Mouse (Mus musculus): ENCODE results near the gene Chn1. TPM values are rescaled to one million over a fixed set of nuclear protein-coding genes. Genes with fewer than 3 reads are reported as not detected.

Chn1 gene
- polyA plus RNA-seq, 1 experiment = 23.7 TPM

DNA sequence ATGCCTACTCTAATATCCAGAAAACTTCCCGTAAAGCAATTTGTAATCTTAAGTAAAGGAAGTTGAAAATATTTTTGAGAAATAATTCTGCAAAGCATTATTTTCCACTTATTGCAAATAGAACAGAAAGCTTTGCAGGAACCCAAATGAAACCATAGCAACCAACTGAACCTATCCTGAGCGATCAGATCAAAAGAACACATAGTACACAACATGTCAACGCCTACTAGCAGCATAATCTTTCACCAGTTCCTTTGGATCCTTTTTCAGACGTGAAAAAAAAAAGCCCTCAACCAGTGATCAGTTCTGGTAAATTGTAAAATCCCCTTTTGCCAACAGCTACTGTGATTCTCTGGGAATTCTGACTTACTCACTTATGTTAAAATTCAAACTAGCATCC is 82.1 kb downstream of the Chn1 start:
- H3K4me1 ChIP-seq (ENCODE audit: control insufficient read depth, insufficient read depth, low read length) = no peaks in the 10 kb centered on the region
- no peaks in the 10 kb centered on the region for H3K27me3 ChIP-seq (replicated peaks; ENCODE audit: control insufficient read depth, insufficient read depth, low read length)
- DNase-seq = no peak
- TF ChIP-seq POLR2A (IDR thresholded peaks at IDR 0.05; ENCODE audit: low read depth, low read length) = no peak
- 80% methylated on average over 4 of the region's 4 CpGs for WGBS
- H3K36me3 ChIP-seq (ENCODE audit: control insufficient read depth, insufficient read depth, low read length) = no peaks in the 10 kb centered on the region
- no peak overlapping the region for H3K27ac ChIP-seq (ENCODE audit: insufficient read depth, low read depth, low read length)
- no peak overlapping the region for H3K4me3 ChIP-seq (ENCODE audit: insufficient read depth, low read depth, low read length)

DNA sequence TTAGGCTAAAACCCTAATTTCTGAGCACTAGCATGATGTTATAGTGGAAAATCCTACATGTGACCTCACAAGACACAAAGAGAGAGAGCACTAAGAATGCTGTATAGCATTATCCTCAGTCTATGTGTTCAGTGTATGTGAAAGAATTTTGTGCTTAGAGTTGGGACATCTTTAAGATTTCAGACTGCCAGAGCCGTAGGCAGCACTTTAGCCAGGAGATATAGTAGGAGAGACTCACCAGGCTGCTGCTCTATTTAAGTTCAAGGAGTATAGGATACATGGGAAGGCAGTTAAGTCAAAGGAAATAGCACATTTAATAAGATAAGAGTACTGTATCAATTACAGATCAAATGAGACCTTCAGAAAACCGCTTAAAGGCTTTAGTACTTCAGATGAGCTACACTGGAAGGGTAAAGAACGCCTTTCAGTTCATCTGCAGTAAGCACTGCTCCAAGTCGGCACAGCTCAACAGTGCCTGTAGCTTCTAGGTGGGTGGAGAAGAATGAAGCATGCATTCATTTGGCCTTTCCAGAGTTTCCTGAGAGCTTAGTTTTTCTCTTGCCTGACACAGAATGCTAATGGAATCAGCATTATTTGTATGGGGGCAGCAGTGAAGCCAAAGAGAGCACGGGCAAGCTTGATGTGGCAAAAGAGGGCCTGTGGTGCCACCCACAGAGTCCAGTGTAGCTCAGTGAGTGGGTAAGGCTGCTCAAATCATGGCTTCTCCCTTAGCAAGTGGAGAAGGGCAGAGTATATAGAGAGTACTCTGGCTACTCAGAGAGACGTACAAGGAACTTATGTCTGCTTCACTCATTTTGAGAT is 84.2 kb downstream of the Chn1 start:
- TF ChIP-seq POLR2A (IDR thresholded peaks at IDR 0.05; ENCODE audit: low read depth, low read length) (no peak), CTCF (conservative IDR thresholded peaks at IDR 0.05; ENCODE audit: insufficient read depth, insufficient read length, low read depth, low read length) (no peak)

DNA sequence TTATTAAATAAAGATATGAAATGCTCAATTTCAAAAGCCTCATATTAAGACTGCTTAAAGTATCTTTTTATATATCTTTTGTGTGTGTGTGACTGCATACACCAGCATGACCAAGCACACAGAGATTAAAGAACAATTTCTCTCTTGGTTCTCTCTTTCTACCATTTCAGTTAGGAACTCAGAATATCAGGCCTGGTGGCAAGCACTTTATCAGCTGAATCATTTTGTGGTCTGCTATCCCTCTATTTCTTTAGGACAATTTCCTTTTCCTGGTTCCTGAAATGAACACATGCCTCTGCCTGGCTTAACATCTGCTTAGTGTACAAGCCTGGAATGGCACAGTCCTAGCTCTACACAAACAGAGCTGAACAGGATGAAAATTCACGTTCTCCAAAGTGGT is 92.6 kb downstream of the Chn1 start:
- TF ChIP-seq POLR2A (IDR thresholded peaks at IDR 0.05; ENCODE audit: low read depth, low read length) (no peak), CTCF (conservative IDR thresholded peaks at IDR 0.05; ENCODE audit: insufficient read depth, insufficient read length, low read depth, low read length) (no peak)
- Histone ChIP-seq H3K36me3 (ENCODE audit: control insufficient read depth, insufficient read depth, low read length) (no peaks in the 10 kb centered on the region), H3K4me3 (ENCODE audit: insufficient read depth, low read depth, low read length) (no peak overlapping the region), H3K27ac (ENCODE audit: insufficient read depth, low read depth, low read length) (no peak overlapping the region), H3K27me3 (replicated peaks; ENCODE audit: control insufficient read depth, insufficient read depth, low read length) (no peaks in the 10 kb centered on the region), H3K4me1 (ENCODE audit: control insufficient read depth, insufficient read depth, low read length) (no peaks in the 10 kb centered on the region)
- 60% methylated on average over 1 of the region's 1 CpGs for WGBS
- DNase-seq = no peak

More for the DNA sequence above, 84.2 kb downstream of the Chn1 start:
- Histone ChIP-seq H3K4me3 (ENCODE audit: insufficient read depth, low read depth, low read length) (no peak overlapping the region), H3K4me1 (ENCODE audit: control insufficient read depth, insufficient read depth, low read length) (no peaks in the 10 kb centered on the region), H3K27ac (ENCODE audit: insufficient read depth, low read depth, low read length) (no peak overlapping the region), H3K36me3 (ENCODE audit: control insufficient read depth, insufficient read depth, low read length) (no peaks in the 10 kb centered on the region), H3K27me3 (replicated peaks; ENCODE audit: control insufficient read depth, insufficient read depth, low read length) (no peaks in the 10 kb centered on the region)
- no peak for DNase-seq
- WGBS = 90% methylated on average over 6 of the region's 6 CpGs

DNA sequence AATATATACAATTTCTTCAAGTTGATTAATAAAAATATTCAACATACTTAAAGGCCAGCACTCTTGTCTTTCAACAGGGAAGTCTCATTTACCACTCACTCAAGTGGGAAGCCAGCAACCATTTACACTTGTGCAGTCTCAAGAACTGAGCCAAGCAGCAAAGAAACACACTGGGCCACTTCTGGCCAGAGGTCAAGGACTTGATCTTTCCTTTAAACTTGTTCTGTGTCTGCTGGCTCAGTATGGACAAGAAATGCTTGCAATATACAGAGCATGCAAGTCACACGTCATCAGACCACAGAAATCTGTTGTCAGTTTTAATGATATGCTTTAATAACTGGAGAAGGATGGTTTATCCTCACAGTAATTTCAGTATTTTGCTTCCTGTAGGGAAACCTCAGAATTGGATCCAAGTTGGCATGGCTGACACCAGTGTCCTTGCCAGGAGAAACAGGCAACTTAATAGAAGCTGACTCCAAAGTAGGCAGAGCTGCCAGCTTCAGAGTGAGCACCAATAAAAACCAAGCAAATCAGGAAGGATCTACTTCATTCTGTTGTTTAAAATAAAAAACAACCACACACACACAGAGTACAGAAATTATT is 94.6 kb downstream of the Chn1 start:
- H3K4me1 ChIP-seq (ENCODE audit: control insufficient read depth, insufficient read depth, low read length) = no peaks in the 10 kb centered on the region
- no peak overlapping the region for H3K27ac ChIP-seq (ENCODE audit: insufficient read depth, low read depth, low read length)
- WGBS = 82% methylated on average over 1 of the region's 1 CpGs
- peak; percentile 20 for DNase-seq
- H3K27me3 ChIP-seq (replicated peaks; ENCODE audit: control insufficient read depth, insufficient read depth, low read length) = no peaks in the 10 kb centered on the region
- TF ChIP-seq CTCF (conservative IDR thresholded peaks at IDR 0.05; ENCODE audit: insufficient read depth, insufficient read length, low read depth, low read length) (no peak), POLR2A (IDR thresholded peaks at IDR 0.05; ENCODE audit: low read depth, low read length) (no peak)
- no peaks in the 10 kb centered on the region for H3K36me3 ChIP-seq (ENCODE audit: control insufficient read depth, insufficient read depth, low read length)
- H3K4me3 ChIP-seq (ENCODE audit: insufficient read depth, low read depth, low read length) = no peak overlapping the region

DNA sequence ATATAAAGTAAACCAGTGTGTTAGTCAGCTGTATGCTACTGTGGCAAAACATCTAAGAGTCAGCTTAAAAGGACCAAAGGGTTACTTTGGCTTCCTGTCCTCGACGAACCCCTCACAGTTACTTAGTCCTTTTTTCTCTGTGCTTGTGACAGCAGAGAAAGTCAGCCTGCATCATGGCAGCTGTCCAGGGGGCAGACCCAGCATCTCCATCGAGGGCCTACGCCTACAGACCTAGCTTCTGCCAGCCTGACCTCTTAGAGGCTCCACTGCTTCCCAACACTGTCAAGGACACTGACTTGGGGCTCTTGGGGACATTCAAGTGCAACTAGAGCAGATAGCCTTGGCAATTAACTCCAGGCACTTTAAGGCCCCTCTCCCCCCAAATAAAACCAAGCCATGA is 106.5 kb downstream of the Chn1 start:
- DNase-seq = no peak
- H3K27me3 ChIP-seq (replicated peaks; ENCODE audit: control insufficient read depth, insufficient read depth, low read length) = no peaks in the 10 kb centered on the region
- H3K36me3 ChIP-seq (ENCODE audit: control insufficient read depth, insufficient read depth, low read length) = no peaks in the 10 kb centered on the region
- 66% methylated on average over 4 of the region's 4 CpGs for WGBS
- TF ChIP-seq POLR2A (IDR thresholded peaks at IDR 0.05; ENCODE audit: low read depth, low read length) (no peak), CTCF (conservative IDR thresholded peaks at IDR 0.05; ENCODE audit: insufficient read depth, insufficient read length, low read depth, low read length) (no peak)
- no peak overlapping the region for H3K27ac ChIP-seq (ENCODE audit: insufficient read depth, low read depth, low read length)
- H3K4me1 ChIP-seq (ENCODE audit: control insufficient read depth, insufficient read depth, low read length) = no peaks in the 10 kb centered on the region
- H3K4me3 ChIP-seq (ENCODE audit: insufficient read depth, low read depth, low read length) = no peak overlapping the region

DNA sequence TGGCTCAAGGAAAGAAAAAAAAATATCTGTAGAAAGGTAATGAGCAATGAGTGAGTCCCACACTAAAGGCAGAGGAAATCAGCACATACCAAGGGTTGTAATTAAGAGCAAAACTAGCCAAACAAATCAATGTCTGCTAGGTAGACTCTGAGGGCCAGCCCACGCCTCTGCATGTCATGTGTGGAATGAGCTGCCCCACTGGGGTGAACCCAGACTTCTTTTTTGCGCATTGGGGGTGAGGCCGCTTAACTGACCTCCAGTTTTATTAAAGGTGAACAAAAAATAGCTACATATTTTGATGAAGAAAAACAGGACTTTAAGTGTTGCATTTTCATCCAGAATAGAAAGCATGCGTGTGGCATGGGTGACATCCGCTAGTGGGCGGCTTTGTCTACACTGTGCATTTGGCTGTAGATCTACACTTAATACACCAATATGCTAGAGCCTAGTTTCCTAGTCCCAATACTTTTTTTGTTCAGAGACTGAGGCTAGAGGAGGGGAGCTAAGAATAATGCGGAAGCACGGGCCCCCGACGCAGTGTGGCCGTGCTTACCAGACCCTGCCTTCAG is 114.5 kb downstream of the Chn1 start:
- TF ChIP-seq CTCF (conservative IDR thresholded peaks at IDR 0.05; ENCODE audit: insufficient read depth, insufficient read length, low read depth, low read length) = no peak
- no peak for TF ChIP-seq POLR2A (IDR thresholded peaks at IDR 0.05; ENCODE audit: low read depth, low read length)
- no peaks in the 10 kb centered on the region for H3K27me3 ChIP-seq (replicated peaks; ENCODE audit: control insufficient read depth, insufficient read depth, low read length)
- DNase-seq = no peak
- no peak overlapping the region for H3K4me3 ChIP-seq (ENCODE audit: insufficient read depth, low read depth, low read length)
- no peak overlapping the region for H3K27ac ChIP-seq (ENCODE audit: insufficient read depth, low read depth, low read length)
- H3K36me3 ChIP-seq (ENCODE audit: control insufficient read depth, insufficient read depth, low read length) = no peaks in the 10 kb centered on the region
- 82% methylated on average over 11 of the region's 11 CpGs for WGBS
- peaks cover 2% of the 10 kb centered on the region; the same call in 1 of the 2 replicates for H3K4me1 ChIP-seq (ENCODE audit: control insufficient read depth, insufficient read depth, low read length)

Measured in kidney, adult 2 months (tissue).